Mouse (Mus musculus) adrenal gland, adult (tissue): ENCODE data around the gene Rbmx.

Source experiments
- DNase-seq, 2 experiments: peaks; one replicate each; pipeline ENCODE4 v3.0.0; 2022 to 2023; ENCODE audit warnings: low spot score in 1 of 2; ENCODE audit not compliant: inconsistent age in 2 of 2

Rbmx gene

DNA sequence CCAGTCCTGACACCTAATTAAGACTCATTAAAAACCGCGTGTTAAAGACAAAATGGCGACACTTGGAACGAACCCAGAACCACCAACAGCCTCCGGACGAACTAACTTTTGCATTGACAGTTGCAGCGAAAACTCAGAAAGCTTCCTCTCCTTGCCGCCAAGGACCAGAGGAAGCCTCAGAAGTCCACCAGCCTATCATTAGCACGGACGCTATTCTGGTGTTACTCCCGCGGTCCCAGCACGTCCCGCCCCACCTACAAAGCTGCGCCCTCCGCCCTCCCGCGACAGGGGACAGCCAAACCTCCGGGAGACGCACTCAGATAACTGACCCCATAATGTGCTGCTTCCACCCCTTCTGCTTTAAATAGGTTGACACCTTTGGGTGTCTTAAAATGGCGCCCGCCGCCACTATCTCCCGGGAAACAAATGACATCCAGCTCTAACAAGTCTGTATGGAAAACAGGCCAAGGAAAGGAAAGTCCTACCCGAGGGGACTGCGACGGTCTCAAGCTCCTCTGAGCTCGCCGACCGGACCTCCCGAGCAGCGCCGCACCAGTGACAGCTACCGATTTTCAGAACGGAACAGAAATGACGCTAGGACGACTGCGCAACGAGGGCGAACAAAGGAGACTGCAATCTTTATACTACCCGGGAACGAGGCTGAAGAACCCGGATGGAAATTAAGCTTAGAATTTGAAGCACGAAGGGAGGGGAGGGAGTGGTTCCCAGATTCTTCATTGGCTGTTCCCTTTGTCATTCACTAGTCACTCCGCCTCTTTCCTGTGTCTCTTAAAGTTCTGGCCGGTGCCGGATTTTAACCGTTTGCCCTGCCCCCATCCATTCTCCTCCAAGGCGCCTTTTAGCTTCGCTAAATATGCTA lies at the start of gene Rbmx:
Gene Rbmx, minus strand, starts transcription at position 670 of the 880 bp plus-strand sequence.
- peak; percentile 85 to 95 for DNase-seq

DNA sequence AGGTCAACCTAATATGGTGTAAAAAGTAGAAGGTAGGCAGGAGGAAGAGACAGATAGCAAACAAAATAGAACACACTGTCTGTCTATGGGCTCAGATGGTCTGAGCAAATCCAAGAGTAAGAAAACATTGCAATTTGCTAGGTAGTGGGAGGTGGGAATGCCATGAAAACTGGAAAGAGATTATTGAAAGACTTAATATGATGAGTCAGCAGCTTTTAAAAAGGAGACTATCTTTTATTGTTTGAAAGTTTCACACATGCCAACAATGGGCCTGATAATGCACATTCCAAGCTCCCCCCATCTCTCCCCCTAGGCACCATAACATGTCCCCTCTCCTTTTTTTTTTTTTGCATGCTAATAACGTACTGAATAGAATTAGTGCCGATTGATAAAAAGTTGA lies 41.1 kb upstream of the Rbmx start:
- DNase-seq, result no peak

- peak in 1 of 2 experiments; percentile 44 for DNase-seq
These were observed 38.8 kb upstream of the Rbmx start for GRCm38 (mm10) chrX:57431610-57432009.

- DNase-seq, result no peak
These were observed 15.9 kb upstream of the Rbmx start, which contains the start of gene Gm364 for GRCm38 (mm10) chrX:57408769-57409168. TSS of gene Gm364 (plus strand) at chrX:57409154.

GRCm38 (mm10) chrX:57403651-57404050 lies 10.8 kb upstream of the Rbmx start:
- DNase-seq, result peak in 1 of 2 experiments; percentile 50

DNA sequence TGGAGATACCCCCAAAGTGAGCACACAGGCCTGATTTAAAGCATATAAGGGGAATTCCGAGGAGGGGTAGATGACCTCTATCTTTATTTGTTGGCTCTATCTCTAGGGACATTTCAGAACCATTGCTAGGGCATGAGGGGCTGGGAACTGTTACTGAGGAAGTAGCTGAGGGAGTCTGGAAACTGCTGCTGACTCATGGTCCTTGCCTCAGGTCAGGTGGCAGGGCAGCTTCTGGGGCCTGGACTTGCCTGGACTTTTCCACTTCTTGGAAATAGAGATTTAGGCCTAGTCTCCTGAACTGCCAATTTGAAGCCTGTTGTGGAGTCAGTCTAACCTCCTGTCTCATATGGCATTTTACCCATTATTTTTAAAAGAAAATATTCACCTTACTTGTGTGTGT lies 8.6 kb upstream of the Rbmx start:
- DNase-seq, result no peak

- DNase-seq, result peak in 1 of 2 experiments; percentile 39
These were observed 576 bp upstream of the Rbmx start for GRCm38 (mm10) chrX:57393412-57393811.

DNA sequence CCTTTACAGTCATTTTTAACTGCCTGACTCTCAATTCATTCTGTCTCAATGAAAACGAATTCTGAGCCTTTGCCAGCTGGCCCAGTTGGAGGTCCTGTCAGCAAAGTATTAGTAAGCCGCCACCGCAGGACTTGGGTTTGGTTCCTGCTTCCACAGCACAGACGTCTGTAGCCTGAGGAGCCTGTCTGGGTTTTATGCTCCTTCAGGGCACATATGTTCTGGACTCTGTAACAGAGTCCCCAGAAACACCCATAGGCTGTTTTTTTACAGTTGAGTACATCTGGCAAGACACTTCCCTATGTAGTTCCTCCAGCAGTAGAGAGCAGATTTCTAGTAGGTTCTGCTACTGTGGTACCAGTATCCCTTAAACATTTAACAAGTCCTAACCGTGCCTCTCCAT lies 11.9 kb downstream of the Rbmx start:
- no peak for DNase-seq

- no peak for DNase-seq
These were observed 14.3 kb downstream of the Rbmx start for GRCm38 (mm10) chrX:57378579-57378978.

GRCm38 (mm10) chrX:57377096-57377495 lies 15.7 kb downstream of the Rbmx start:
- DNase-seq, result no peak

GRCm38 (mm10) chrX:57374029-57374428 lies 18.8 kb downstream of the Rbmx start:
- DNase-seq, result no peak

- peak in 1 of 2 experiments; percentile 43 for DNase-seq
These were observed 19.3 kb downstream of the Rbmx start for GRCm38 (mm10) chrX:57373543-57373942.

DNA sequence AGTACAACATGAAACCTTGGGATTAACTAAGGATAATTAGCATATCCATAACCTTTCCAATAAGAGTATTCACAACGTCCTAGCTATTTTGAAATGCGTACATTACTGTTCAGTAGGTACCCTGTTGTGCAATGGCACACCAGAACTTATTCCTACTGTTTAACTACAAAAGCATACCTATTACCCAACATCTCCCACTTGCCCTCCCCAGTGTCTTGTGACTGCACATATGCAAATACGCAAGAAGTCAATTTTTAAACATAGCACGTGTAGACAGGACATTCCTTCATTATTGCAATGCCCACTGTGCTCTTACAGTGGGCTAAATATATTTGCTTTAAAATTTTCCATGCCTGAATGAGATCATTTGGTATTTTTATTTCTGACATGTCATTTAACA lies 19.9 kb downstream of the Rbmx start:
- DNase-seq, result no peak

GRCm38 (mm10) chrX:57364891-57365569 lies 27.8 kb downstream of the Rbmx start:
- no peak for DNase-seq

- no peak for DNase-seq
These were observed 33.5 kb downstream of the Rbmx start for GRCm38 (mm10) chrX:57359316-57359715.

DNA sequence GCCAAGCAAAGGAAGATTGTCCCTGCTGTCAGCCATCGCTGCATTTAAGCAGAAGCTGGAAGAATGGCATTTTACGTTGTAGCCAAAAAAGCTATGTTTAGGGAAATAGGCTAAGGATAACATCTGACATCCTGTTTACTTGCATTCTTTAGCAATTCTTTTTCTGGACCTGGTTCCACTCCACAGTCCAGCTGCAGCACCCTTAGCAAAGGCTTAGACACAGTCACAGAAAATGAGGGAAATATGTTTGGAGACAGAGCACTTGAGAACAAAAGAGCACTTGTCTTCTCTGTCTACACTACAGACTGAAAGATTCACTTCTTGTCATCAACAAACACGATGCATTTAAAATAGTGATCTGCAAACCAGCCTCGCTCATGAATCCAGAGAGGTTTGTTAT lies 53.6 kb downstream of the Rbmx start:
- DNase-seq, result no peak

DNA sequence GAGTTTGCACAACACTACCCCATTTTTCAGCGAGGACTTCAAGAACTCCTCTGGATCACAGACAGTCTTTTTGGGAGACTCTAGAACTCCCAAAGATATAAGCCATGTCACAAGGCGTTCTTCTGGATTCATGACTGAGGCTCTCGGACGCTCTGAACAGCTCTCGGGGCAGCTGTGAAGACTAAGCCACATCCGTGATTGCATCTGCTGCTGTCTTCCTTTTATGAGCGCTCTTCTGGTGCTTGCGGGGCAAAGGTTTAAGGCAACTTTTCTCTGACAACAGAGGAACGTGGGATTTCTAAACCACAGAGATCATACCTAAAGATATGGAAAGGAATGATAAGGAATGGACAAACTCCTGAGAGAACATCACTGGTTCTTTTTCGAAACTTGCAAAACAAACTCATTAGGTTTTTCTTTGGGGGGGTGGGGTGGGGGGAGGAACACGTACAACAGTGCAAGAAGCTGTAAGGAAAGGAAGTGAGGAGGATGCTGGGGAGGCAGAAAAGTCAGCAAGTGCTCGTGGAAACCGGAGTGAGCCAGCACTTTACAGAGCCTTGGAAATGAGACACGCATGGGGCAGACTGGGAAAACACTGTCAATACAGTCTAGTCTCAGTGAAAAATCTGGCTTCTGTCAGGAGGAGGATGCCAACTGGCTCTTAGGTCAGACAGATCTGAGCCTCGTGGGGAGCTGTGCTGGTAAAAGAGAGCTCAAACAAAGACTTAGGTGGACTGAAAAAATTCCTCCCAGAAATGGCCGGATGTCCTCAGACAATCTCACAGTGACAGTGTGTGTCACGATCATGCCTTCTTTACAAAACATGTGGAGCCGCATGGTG lies 54.2 kb downstream of the Rbmx start, which contains the start of gene Arhgef6:
Gene Arhgef6, minus strand, starts transcription at position 359 of the 841 bp plus-strand sequence.
- peak in 1 of 2 experiments; percentile 38 for DNase-seq

- DNase-seq, result no peak
These were observed 55.3 kb downstream of the Rbmx start for GRCm38 (mm10) chrX:57337582-57337981.

DNA sequence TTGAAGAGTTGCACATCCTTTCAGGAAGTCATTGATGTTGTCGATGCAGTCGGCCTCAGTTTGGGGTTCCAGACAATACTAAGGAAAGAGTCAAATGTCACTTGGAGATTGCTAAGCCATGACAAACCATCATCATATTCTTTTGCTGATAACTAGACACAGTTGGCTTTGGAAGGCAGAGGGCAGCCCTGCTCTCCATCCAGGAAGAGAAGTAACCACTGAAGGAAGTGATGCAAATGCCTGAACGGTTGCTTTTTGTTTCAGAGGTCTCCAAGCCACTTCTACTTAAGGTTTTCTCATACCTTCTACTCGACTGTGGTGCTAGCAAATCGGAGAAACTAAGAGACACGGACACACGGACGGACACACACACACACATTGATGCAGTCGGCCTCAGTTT lies 55.9 kb downstream of the Rbmx start:
- no peak for DNase-seq

DNA sequence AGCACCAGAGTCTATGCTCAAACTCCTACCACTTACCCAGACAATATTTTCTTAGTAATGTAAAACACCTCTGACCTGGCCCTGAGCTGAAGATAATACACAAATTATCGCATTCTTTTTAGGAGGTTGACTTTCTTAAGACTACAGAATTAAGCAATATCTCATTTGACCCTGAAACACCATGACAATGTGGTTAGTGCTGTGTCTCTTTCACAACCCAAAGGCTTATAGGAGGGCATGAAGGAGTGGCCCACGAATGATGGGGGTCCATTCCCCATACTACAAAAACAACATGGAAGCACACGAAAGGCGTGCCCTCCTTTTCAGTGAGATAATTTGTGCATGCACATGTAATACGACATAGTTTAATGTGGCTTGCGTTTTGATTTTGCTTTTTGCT lies 57.5 kb downstream of the Rbmx start:
- no peak for DNase-seq
